Mouse (Mus musculus) heart, postnatal 0 days (tissue): ENCODE measurements around the gene Sohlh2.

Source experiments
- CTCF ChIP-seq: IDR thresholded peaks from 2 replicates; pipeline ENCODE4 v1.5.1; 2016; ENCODE audit warnings: antibody characterized with exemption, control low read depth, low read depth
- EP300 ChIP-seq: IDR thresholded peaks from 2 replicates; pipeline ENCODE4 v1.6.1; 2016; ENCODE audit warnings: antibody characterized with exemption, low read depth

DNA sequence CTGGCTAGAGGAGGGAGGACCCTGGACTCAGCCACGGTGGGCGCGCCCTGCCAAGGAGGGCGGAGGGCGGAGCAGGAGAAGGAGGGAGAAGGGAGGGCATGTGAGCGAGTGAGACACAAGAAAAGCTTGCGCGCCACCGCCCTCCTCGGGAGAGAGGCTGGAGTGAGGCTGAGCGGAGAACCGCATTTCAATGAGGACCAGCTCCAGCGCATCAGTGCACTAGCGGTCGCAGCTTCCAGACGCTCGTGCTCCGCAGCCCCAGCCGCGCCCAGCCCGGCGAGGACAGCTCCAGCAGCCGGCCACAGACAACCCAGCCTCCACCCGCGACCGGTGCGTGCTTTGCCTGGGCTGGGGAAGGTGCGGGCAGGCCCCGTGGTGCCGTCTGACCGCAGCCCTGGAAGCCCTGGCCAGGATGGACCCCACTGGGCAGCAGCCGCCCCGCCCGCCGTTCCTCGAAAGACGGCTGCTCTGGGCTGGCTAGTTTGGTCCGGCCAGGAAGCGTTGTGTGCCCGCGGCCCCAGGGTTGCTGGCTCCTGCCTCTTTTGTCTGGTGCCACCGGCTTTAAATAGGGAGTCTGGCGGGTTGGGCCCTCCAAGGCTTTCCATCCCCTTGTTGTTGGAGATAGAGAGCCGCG lies 60.7 kb downstream of the Sohlh2 start:
- no peak for TF ChIP-seq EP300
- peak; percentile 9; the same call in 1 of the 2 replicates for TF ChIP-seq CTCF
